Mouse (Mus musculus) intestine, embryonic 16.5 days (tissue): ENCODE results near the gene Bend4. TPM values are rescaled to one million over a fixed set of nuclear protein-coding genes. Genes with fewer than 3 reads are reported as not detected.

Experiments used
- ATAC-seq: fragments of 200-750 bp; cut with Nextera tagmentation; 2 replicates; pipeline ENCODE4 v1.8.0; 2017; ENCODE audit warnings: moderate TSS enrichment, moderate library complexity
- H3K27ac ChIP-seq: fragments of 300-500 bp; sonication (generic); 2 replicates; pipeline ENCODE4 v1.5.1; 2014; ENCODE audit warnings: mild to moderate bottlenecking, low read length
- H3K27me3 ChIP-seq: fragments of 300-500 bp; sonication (generic); replicated peaks from 2 replicates; pipeline ENCODE4 v1.6.1; 2014; ENCODE audit warnings: low read length, control low read depth, mixed read lengths; ENCODE audit not compliant: control insufficient read depth, insufficient read depth
- H3K36me3 ChIP-seq: fragments of 300-500 bp; sonication (generic); 2 replicates; pipeline ENCODE4 v1.6.1; 2014; ENCODE audit warnings: low read length, control low read depth; ENCODE audit not compliant: control insufficient read depth, insufficient read depth
- H3K4me1 ChIP-seq: fragments of 300-500 bp; sonication (generic); 2 replicates; pipeline ENCODE4 v1.6.1; 2014; ENCODE audit warnings: low read length, control low read depth, mixed read lengths; ENCODE audit not compliant: control insufficient read depth, insufficient read depth
- H3K4me2 ChIP-seq: fragments of 300-500 bp; sonication (generic); 2 replicates; pipeline ENCODE4 v1.6.1; 2014; ENCODE audit warnings: low read depth, low read length, control low read depth
- H3K4me3 ChIP-seq: fragments of 300-500 bp; sonication (generic); 2 replicates; pipeline ENCODE4 v1.5.1; 2014; ENCODE audit warnings: mild to moderate bottlenecking, low read length
- H3K9ac ChIP-seq: fragments of 300-500 bp; sonication (generic); 2 replicates; pipeline ENCODE4 v1.6.1; 2014; ENCODE audit warnings: low read depth, low read length
- H3K9me3 ChIP-seq: fragments of 300-500 bp; sonication (generic); 2 replicates; pipeline ENCODE4 v1.6.1; 2016; ENCODE audit warnings: low read length, control low read depth; ENCODE audit not compliant: control insufficient read depth
- WGBS: fragments of 180-500 bp; shearing (Covaris S2); extraction: QIAGEN DNeasy Blood & Tissue Kit; methylation state at CpG from one replicate; pipeline ENCODE4 v1.1.7; 2014; 5-methylcytosine and 5-hydroxymethylcytosine counted together
- polyA plus RNA-seq: library from polyadenylated mRNA; unstranded; fragments of >200 nt; fragmentation: Nextera tagmentation; extraction: Ambion mirVana; gene quantifications from 2 replicates; pipeline ENCODE4 v1.2.1, GENCODE M21; 2015

The Bend4 gene
- polyA plus RNA-seq, 1 experiment from 2014 or later = 3.0 TPM

- no peak overlapping the region for H3K9ac ChIP-seq
- no peaks in the 10 kb centered on the region for H3K27me3 ChIP-seq
- no peaks in the 10 kb centered on the region for H3K9me3 ChIP-seq
- WGBS = 52% methylated on average over 12 of the region's 12 CpGs
- peak; percentile 72 for ATAC-seq
- H3K4me3 ChIP-seq = peak overlapping the region; percentile 24
- H3K4me1 ChIP-seq = peaks cover 8% of the 10 kb centered on the region
- no peaks in the 10 kb centered on the region for H3K36me3 ChIP-seq
- peak overlapping the region; percentile 47 for H3K4me2 ChIP-seq
- H3K27ac ChIP-seq = no peak overlapping the region
These were observed 27.3 kb downstream of the Bend4 start for GRCm38 (mm10) chr5:67400608-67401480.

- Histone ChIP-seq H3K9me3 (no peaks in the 10 kb centered on the region), H3K27ac (no peak overlapping the region), H3K36me3 (no peaks in the 10 kb centered on the region), H3K27me3 (no peaks in the 10 kb centered on the region), H3K9ac (no peak overlapping the region), H3K4me1 (peaks cover 8% of the 10 kb centered on the region), H3K4me2 (no peak overlapping the region), H3K4me3 (no peak overlapping the region)
- ATAC-seq = no peak
- 78% methylated on average over 28 of the region's 28 CpGs for WGBS
These were observed 28.1 kb downstream of the Bend4 start for GRCm38 (mm10) chr5:67399876-67400607.

GRCm38 (mm10) chr5:67397186-67397585 lies 30.9 kb downstream of the Bend4 start:
- Histone ChIP-seq H3K4me2 (no peak overlapping the region), H3K4me3 (no peak overlapping the region), H3K4me1 (peaks cover 8% of the 10 kb centered on the region), H3K36me3 (no peaks in the 10 kb centered on the region), H3K9ac (no peak overlapping the region), H3K9me3 (no peaks in the 10 kb centered on the region), H3K27me3 (no peaks in the 10 kb centered on the region), H3K27ac (no peak overlapping the region)
- 90% methylated on average over 14 of the region's 14 CpGs for WGBS
- no peak for ATAC-seq

- H3K4me3 ChIP-seq = no peak overlapping the region
- 80% methylated on average over 11 of the region's 11 CpGs for WGBS
These were observed 32.8 kb downstream of the Bend4 start for GRCm38 (mm10) chr5:67395211-67395851.

GRCm38 (mm10) chr5:67393951-67394350 lies 34.2 kb downstream of the Bend4 start:
- Histone ChIP-seq H3K4me1 (no peaks in the 10 kb centered on the region), H3K27ac (no peak overlapping the region), H3K9ac (no peak overlapping the region), H3K4me2 (no peak overlapping the region), H3K36me3 (no peaks in the 10 kb centered on the region), H3K9me3 (no peaks in the 10 kb centered on the region), H3K4me3 (no peak overlapping the region), H3K27me3 (no peaks in the 10 kb centered on the region)
- 83% methylated on average over 6 of the region's 6 CpGs for WGBS
- no peak for ATAC-seq

More at GRCm38 (mm10) chr5:67395211-67395851, 32.8 kb downstream of the Bend4 start:
- Histone ChIP-seq H3K9ac (no peak overlapping the region), H3K36me3 (no peaks in the 10 kb centered on the region), H3K27ac (no peak overlapping the region), H3K27me3 (no peaks in the 10 kb centered on the region), H3K4me1 (no peaks in the 10 kb centered on the region), H3K9me3 (no peaks in the 10 kb centered on the region), H3K4me2 (no peak overlapping the region)
- ATAC-seq = no peak

GRCm38 (mm10) chr5:67382556-67382955 lies 45.6 kb downstream of the Bend4 start:
- WGBS = 89% methylated on average over 7 of the region's 7 CpGs
- Histone ChIP-seq H3K4me3 (no peak overlapping the region), H3K36me3 (no peaks in the 10 kb centered on the region), H3K27me3 (no peaks in the 10 kb centered on the region), H3K9ac (no peak overlapping the region), H3K27ac (no peak overlapping the region), H3K4me2 (no peak overlapping the region), H3K9me3 (no peaks in the 10 kb centered on the region), H3K4me1 (no peaks in the 10 kb centered on the region)
- no peak for ATAC-seq

- ATAC-seq = no peak
These were observed 46.4 kb downstream of the Bend4 start for GRCm38 (mm10) chr5:67381690-67382089.

GRCm38 (mm10) chr5:67377044-67377621 lies 51.0 kb downstream of the Bend4 start:
- H3K4me1 ChIP-seq = no peaks in the 10 kb centered on the region
- no peaks in the 10 kb centered on the region for H3K27me3 ChIP-seq
- ATAC-seq = no peak
- no peak overlapping the region for H3K9ac ChIP-seq
- no peaks in the 10 kb centered on the region for H3K9me3 ChIP-seq
- H3K4me2 ChIP-seq = no peak overlapping the region
- H3K4me3 ChIP-seq = no peak overlapping the region
- no peak overlapping the region for H3K27ac ChIP-seq
- no peaks in the 10 kb centered on the region for H3K36me3 ChIP-seq
- 55% methylated on average over 8 of the region's 8 CpGs for WGBS

More at GRCm38 (mm10) chr5:67381690-67382089, 46.4 kb downstream of the Bend4 start:
- Histone ChIP-seq H3K27me3 (no peaks in the 10 kb centered on the region), H3K36me3 (no peaks in the 10 kb centered on the region), H3K4me2 (no peak overlapping the region), H3K4me1 (no peaks in the 10 kb centered on the region), H3K27ac (no peak overlapping the region), H3K4me3 (no peak overlapping the region), H3K9ac (no peak overlapping the region), H3K9me3 (no peaks in the 10 kb centered on the region)
- WGBS = 89% methylated on average over 2 of the region's 2 CpGs

- Histone ChIP-seq H3K4me3 (no peak overlapping the region), H3K36me3 (no peaks in the 10 kb centered on the region), H3K27ac (no peak overlapping the region), H3K4me2 (no peak overlapping the region), H3K27me3 (no peaks in the 10 kb centered on the region), H3K4me1 (no peaks in the 10 kb centered on the region), H3K9ac (no peak overlapping the region), H3K9me3 (no peaks in the 10 kb centered on the region)
- 50% methylated on average over 2 of the region's 2 CpGs for WGBS
- peak; percentile 72 for ATAC-seq
These were observed 65.2 kb downstream of the Bend4 start for GRCm38 (mm10) chr5:67362931-67363330.
